Mouse (Mus musculus): ENCODE measurements at regions not wholly inside any gene's neighbourhood (a gene's known extent, or its start where the extent isn't known, plus 50 kb on each side); places are given as distances from the start of the nearest gene placed in this dataset.

- ATAC-seq (replicated peaks; ENCODE audit: insufficient number of reproducible peaks, low FRiP score, low TSS enrichment, poor library complexity, severe bottlenecking) = no peak
Observed at GRCm38 (mm10) chr13:107626670-107627069, 417.6 kb upstream of the Smim15 start.

DNA sequence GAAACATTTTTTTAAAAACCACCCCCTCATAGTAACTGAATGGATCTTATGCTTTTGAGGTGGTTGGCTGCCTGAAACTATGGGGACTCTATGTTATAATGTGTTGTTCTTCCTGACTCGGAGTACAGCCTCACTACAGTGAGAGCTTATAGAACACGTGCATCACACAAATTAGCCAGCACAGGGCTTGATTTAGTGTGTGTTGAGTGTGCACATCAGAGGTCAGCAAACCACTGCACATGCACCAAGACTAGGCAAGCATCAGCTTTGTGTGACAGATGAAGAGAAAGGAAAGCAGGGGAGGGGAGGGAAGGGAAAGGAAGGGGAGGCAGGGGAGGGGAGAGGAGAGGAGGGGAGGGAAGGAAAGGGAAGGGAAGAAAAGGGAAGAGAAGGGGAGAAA lies 422.9 kb upstream of the Smim15 start:
- ATAC-seq (replicated peaks; ENCODE audit: insufficient number of reproducible peaks, low FRiP score, low TSS enrichment, poor library complexity, severe bottlenecking) = no peak

DNA sequence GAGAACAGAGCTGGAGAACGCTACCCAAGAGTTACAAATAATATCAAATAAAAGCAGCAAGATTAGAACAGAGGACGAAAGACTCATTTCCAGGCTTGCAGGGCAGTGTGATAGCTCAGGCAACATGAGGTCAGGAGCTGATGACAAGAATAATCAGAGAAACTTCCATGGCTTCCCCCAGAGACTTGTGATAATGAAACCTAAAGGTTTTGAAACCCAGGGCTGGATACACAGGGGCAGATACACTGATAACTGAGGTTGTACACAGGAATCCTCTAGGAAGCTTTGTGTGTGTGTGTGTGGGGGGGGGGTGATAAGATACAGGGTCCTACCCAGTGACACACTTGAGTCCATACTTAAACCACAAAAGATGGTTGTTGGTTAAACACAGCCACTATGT lies 423.4 kb upstream of the Smim15 start:
- no peak for ATAC-seq (replicated peaks; ENCODE audit: insufficient number of reproducible peaks, low FRiP score, low TSS enrichment, poor library complexity, severe bottlenecking)

GRCm38 (mm10) chr13:107620210-107620609 lies 424.0 kb upstream of the Smim15 start:
- ATAC-seq (replicated peaks; ENCODE audit: insufficient number of reproducible peaks, low FRiP score, low TSS enrichment, poor library complexity, severe bottlenecking) = no peak

GRCm38 (mm10) chr13:107619430-107619927 lies 424.8 kb upstream of the Smim15 start:
- peak; percentile 40; the same call in 1 of the 2 replicates for ATAC-seq (replicated peaks; ENCODE audit: insufficient number of reproducible peaks, low FRiP score, low TSS enrichment, poor library complexity, severe bottlenecking)

GRCm38 (mm10) chr13:107618796-107619429 lies 425.3 kb upstream of the Smim15 start:
- ATAC-seq (replicated peaks; ENCODE audit: insufficient number of reproducible peaks, low FRiP score, low TSS enrichment, poor library complexity, severe bottlenecking) = no peak

GRCm38 (mm10) chr13:107618369-107618771 lies 425.9 kb upstream of the Smim15 start:
- ATAC-seq (replicated peaks; ENCODE audit: insufficient number of reproducible peaks, low FRiP score, low TSS enrichment, poor library complexity, severe bottlenecking) = no peak

DNA sequence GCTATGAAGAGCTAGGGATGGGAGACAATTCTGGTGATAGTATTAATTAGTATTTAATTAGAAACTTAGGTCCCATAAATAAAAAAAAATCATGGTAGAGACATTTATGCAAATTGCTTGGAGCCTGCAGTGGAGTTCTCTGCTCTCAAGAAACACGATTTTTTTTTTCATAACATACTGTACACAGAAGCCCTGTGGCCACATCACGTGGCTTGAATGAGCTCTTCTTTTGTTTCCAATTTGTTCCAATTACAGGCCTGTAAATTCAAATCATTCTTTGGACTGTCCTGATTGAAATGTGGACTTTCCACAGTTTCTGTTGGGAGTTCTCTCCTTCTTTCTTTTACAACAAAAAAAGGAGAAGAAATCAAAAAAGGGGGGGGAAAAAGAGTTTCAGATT lies 426.7 kb upstream of the Smim15 start:
- ATAC-seq (replicated peaks; ENCODE audit: insufficient number of reproducible peaks, low FRiP score, low TSS enrichment, poor library complexity, severe bottlenecking) = no peak

DNA sequence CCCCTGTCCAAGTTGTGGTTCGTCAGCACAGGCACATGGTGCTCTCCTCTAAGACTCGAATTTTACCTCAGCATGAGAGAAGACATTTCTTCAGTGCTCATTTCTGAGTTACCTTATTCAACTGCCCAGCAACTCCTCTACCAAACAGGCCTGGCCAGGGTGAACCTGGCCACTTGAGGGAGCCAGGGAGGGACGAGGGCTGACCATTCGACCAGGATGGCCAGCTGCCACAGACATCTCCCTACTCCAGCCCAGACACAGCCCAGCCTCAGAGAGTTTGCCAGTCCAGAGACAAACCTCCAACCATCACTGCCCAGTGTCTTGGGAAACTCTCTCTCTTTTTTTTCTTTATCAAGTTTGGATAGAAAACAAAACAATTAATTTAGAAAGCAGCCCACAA lies 427.5 kb upstream of the Smim15 start:
- ATAC-seq (replicated peaks; ENCODE audit: insufficient number of reproducible peaks, low FRiP score, low TSS enrichment, poor library complexity, severe bottlenecking) = no peak

- no peak for ATAC-seq (replicated peaks; ENCODE audit: insufficient number of reproducible peaks, low FRiP score, low TSS enrichment, poor library complexity, severe bottlenecking)
Observed at GRCm38 (mm10) chr13:107608996-107609503, 435.2 kb upstream of the Smim15 start.

DNA sequence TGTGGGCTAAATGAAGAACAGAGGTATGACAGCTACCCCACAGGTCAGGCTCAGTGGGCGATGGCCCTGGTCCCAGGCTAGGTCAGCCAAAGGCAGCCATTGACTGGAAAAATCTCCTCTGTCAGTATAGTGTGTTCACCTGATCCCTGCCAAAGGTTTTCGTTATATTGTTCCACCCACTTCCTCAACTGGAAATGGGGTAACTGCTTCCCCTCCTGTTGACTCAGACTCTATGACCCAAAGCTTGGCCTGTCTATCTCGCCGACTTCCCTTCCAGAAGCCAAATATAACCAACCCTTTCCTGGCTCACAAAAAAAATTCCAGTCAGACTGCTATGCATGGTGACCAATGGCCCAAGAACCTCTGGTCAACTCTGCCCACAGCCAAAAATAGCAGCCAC lies 437.0 kb upstream of the Smim15 start:
- no peak for ATAC-seq (replicated peaks; ENCODE audit: insufficient number of reproducible peaks, low FRiP score, low TSS enrichment, poor library complexity, severe bottlenecking)

DNA sequence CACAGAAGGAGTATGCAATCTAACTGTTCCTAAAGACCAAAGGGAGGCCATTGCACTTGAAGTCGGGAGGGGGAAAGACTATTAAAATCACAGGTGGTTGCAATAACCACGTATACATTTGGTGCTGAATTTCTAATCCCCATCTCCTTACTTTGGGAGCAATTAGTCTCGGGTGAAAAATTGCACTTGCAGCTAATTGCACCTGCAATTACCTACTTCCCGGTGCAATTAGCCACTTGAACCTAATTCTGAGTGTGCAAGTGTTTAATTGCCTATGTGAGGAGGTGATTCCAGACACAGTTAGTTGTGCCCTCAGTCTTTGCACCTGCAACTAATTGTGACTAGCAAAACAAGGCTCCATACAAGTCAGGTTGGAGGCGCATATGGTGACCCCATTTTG lies 442.1 kb upstream of the Smim15 start:
- no peak for ATAC-seq (replicated peaks; ENCODE audit: insufficient number of reproducible peaks, low FRiP score, low TSS enrichment, poor library complexity, severe bottlenecking)

DNA sequence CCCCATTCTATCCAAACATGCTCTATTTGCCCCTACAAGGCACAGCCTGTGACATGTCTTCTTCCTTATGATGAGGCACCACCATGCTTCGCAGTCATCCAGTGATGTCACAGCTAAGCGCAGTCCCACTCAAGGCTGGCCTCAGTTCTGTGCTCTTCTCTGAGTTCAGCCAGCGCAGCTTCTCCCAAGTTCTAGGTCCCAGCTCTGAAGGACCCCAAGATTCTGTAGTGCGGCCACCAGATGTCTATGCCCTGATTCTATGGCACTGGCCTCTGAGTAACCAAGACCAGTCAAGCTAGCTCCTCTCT lies 443.2 kb upstream of the Smim15 start:
- no peak for ATAC-seq (replicated peaks; ENCODE audit: insufficient number of reproducible peaks, low FRiP score, low TSS enrichment, poor library complexity, severe bottlenecking)

DNA sequence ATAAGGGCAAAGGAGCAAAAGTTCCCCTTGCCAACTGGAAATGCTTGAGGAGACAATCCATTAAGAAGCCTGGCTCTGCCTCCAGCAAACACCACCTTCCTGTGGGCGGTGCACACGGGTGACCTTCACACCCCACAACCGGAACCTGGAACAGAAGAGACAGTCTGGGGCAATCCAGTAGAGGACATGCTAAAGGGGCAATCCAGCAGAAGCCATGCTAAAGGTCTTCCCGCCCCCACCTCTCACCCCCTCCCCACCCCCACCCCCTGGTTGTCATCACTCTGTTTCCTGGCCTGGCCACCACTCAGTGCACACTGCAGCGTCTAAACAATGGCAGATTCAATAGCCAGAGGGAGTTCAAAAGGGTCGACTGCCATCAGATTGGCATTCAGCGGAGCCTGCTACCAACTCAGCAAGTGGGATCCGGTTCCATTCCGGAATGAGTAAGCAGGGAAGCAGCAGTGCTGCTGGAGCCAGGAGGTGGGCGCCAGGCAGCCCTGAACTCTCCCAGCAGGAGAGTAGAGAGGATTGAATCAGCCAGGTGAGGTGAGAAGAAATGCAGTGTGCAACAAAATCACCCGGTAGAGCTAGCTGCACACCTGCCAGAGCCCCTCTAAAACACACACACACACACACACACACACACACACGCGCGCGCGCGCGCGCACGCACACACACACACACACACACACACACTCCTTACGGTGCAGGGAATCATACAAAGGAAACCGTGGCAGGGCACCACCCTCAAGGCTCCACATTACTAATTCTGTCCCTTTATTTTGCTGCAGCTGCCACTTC lies 443.7 kb upstream of the Smim15 start:
- ATAC-seq (replicated peaks; ENCODE audit: insufficient number of reproducible peaks, low FRiP score, low TSS enrichment, poor library complexity, severe bottlenecking) = no peak

GRCm38 (mm10) chr13:107599094-107599644 lies 445.1 kb upstream of the Smim15 start:
- ATAC-seq (replicated peaks; ENCODE audit: insufficient number of reproducible peaks, low FRiP score, low TSS enrichment, poor library complexity, severe bottlenecking) = no peak

- ATAC-seq (replicated peaks; ENCODE audit: insufficient number of reproducible peaks, low FRiP score, low TSS enrichment, poor library complexity, severe bottlenecking) = no peak
Observed at GRCm38 (mm10) chr13:107598391-107598790, 445.9 kb upstream of the Smim15 start.

DNA sequence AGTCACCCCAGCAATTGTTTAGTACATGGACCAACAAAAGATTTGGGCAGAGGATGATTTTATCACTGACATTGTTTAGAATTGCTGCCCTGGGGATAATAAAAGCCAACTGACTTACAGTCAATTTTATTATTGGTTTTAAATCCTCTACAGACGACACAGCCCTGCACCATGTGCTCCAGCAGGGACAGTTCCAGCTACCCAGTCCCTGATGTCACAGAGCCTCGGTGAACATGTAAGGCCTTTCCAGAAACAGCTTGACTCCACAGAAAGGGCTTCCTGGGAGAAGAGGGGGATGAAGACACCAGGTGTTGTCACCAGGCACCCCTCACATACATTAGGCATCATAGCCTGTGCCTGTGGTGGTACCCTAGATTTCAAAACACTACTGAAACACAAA lies 447.0 kb upstream of the Smim15 start:
- no peak for ATAC-seq (replicated peaks; ENCODE audit: insufficient number of reproducible peaks, low FRiP score, low TSS enrichment, poor library complexity, severe bottlenecking)

- no peak for ATAC-seq (replicated peaks; ENCODE audit: insufficient number of reproducible peaks, low FRiP score, low TSS enrichment, poor library complexity, severe bottlenecking)
Observed at GRCm38 (mm10) chr13:107596183-107596582, 448.1 kb upstream of the Smim15 start.

GRCm38 (mm10) chr13:107588399-107589002 lies 455.7 kb upstream of the Smim15 start:
- ATAC-seq (replicated peaks; ENCODE audit: insufficient number of reproducible peaks, low FRiP score, low TSS enrichment, poor library complexity, severe bottlenecking) = no peak

Data from monocyte, adult 5-6 weeks (primary cell).